In genomic region chr14:60704961-60705360, GRCm38 (mm10) we compare ENCODE assay signal across 8 mouse cellular contexts.
DNase-seq lines count a peak whose midpoint lies in the region; ATAC-seq lines count a peak whose summit lies in the region.
"Had no signal": no experiment of that assay in that cellular context is flagged by ENCODE, and none has a peak within 500 bp of the region (broad histone marks: within the 10 kb centered on the region; RNA-seq: fewer than 3 reads in every experiment).

No protein-coding gene starts in this region.

- no peaks in the 10 kb centered on the region for H3K27me3 ChIP-seq in limb, embryonic 12.5 days
- no peaks in the 10 kb centered on the region for H3K27me3 ChIP-seq in limb, embryonic 10.5 days (ENCODE audit: low read depth, poor library complexity, severe bottlenecking)
- H3K27me3 ChIP-seq in midbrain, embryonic 13.5 days: no peaks in the 10 kb centered on the region

- H3K27ac ChIP-seq in limb, embryonic 12.5 days: 0 out of 2 replicates have a peak overlapping the region, but pooled peaks have one; percentile 8
- H3K27ac ChIP-seq in limb, embryonic 10.5 days: no peak overlapping the region
- no peak overlapping the region for H3K27ac ChIP-seq in midbrain, embryonic 13.5 days
- H3K27ac ChIP-seq: liver, embryonic 14.5 days had no signal

- no peak overlapping the region for H3K4me2 ChIP-seq in limb, embryonic 12.5 days
- H3K4me2 ChIP-seq in midbrain, embryonic 13.5 days (replicated peaks): no peak overlapping the region

- H3K4me1 ChIP-seq in limb, embryonic 12.5 days (replicated peaks): peaks cover 48% of the 10 kb centered on the region
- H3K4me1 ChIP-seq in limb, embryonic 10.5 days: peaks cover 21% of the 10 kb centered on the region
- 0 out of 2 replicates have a peak, but pooled peaks cover 3% of the 10 kb centered on the region for H3K4me1 ChIP-seq in midbrain, embryonic 13.5 days (replicated peaks)

- no peaks in the 10 kb centered on the region for H3K9me3 ChIP-seq in limb, embryonic 12.5 days
- no peaks in the 10 kb centered on the region for H3K9me3 ChIP-seq in limb, embryonic 10.5 days (replicated peaks)
- no peaks in the 10 kb centered on the region for H3K9me3 ChIP-seq in midbrain, embryonic 13.5 days

- no peak overlapping the region for H3K4me3 ChIP-seq in limb, embryonic 12.5 days (replicated peaks)
- H3K4me3 ChIP-seq in limb, embryonic 10.5 days: no peak overlapping the region
- H3K4me3 ChIP-seq in midbrain, embryonic 13.5 days (replicated peaks): no peak overlapping the region

- WGBS in limb, embryonic 12.5 days: 58% methylated on average over 3 of the region's 3 CpGs
- WGBS in limb, embryonic 10.5 days: 69% methylated on average over 3 of the region's 3 CpGs
- 89% methylated on average over 3 of the region's 3 CpGs for WGBS in midbrain, embryonic 13.5 days

- no peak for ATAC-seq in limb, embryonic 12.5 days (ENCODE audit: insufficient number of reproducible peaks, insufficient read depth, low FRiP score, low TSS enrichment, low read depth)
- ATAC-seq in midbrain, embryonic 13.5 days: no peak

- H3K36me3 ChIP-seq in limb, embryonic 12.5 days: no peaks in the 10 kb centered on the region
- no peaks in the 10 kb centered on the region for H3K36me3 ChIP-seq in limb, embryonic 10.5 days
- peaks cover 12% of the 10 kb centered on the region for H3K36me3 ChIP-seq in midbrain, embryonic 13.5 days

- DNase-seq in limb, embryonic 10.5 days (ENCODE audit: low spot score): no peak
- peak; percentile 72 for DNase-seq in cerebellum, adult 11 months
- peak; percentile 92 for DNase-seq in gonadal fat pad, adult 2 months (ENCODE audit: low read depth)
- peak; percentile 59 to 60 for DNase-seq in layer of hippocampus, postnatal 36 days
- DNase-seq in right cerebral cortex, postnatal 14 days: peak; percentile 28

- H3K9ac ChIP-seq in limb, embryonic 12.5 days (replicated peaks): no peak overlapping the region
- no peak overlapping the region for H3K9ac ChIP-seq in midbrain, embryonic 13.5 days (replicated peaks)
- H3K9ac ChIP-seq: liver, embryonic 14.5 days had no signal
